Mouse (Mus musculus) forebrain, embryonic 14.5 days (tissue): ENCODE data around the gene Parp14. TPM values are rescaled to one million over a fixed set of nuclear protein-coding genes. Genes with fewer than 3 reads are reported as not detected.

Source experiments
- ATAC-seq: fragments of 200-750 bp; cut with Nextera tagmentation; 2 replicates; pipeline ENCODE4 v1.8.0; 2017; ENCODE audit warnings: mild to moderate bottlenecking, moderate library complexity
- DNase-seq: peaks from one replicate; pipeline ENCODE4 v3.0.0-alpha.2; 2015; ENCODE audit warnings: low spot score
- H3K27ac ChIP-seq: fragments of 300-500 bp; sonication (generic); 2 replicates; pipeline ENCODE4 v1.5.1; 2014; ENCODE audit warnings: low read depth, mild to moderate bottlenecking, control low read depth, low read length, moderate library complexity
- H3K27me3 ChIP-seq: fragments of 300-500 bp; sonication (generic); replicated peaks from 2 replicates; pipeline ENCODE4 v1.6.1; 2014; ENCODE audit warnings: low read length, control low read depth, mixed read lengths; ENCODE audit not compliant: control insufficient read depth, insufficient read depth
- H3K36me3 ChIP-seq: fragments of 300-500 bp; sonication (generic); 2 replicates; pipeline ENCODE4 v1.6.1; 2014; ENCODE audit warnings: low read length, control low read depth; ENCODE audit not compliant: control insufficient read depth, insufficient read depth
- H3K4me1 ChIP-seq: fragments of 300-500 bp; sonication (generic); 2 replicates; pipeline ENCODE4 v1.6.1; 2014; ENCODE audit warnings: antibody characterized with exemption, low read length, control low read depth; ENCODE audit not compliant: control insufficient read depth, insufficient read depth
- H3K4me2 ChIP-seq: fragments of 300-500 bp; sonication (generic); 2 replicates; pipeline ENCODE4 v1.6.1; 2014; ENCODE audit warnings: mild to moderate bottlenecking, control low read depth, low read length
- H3K4me3 ChIP-seq: fragments of 300-500 bp; sonication (generic); 2 replicates; pipeline ENCODE4 v1.5.1; 2014; ENCODE audit warnings: low read depth, low read length, control low read depth
- H3K9ac ChIP-seq: fragments of 300-500 bp; sonication (generic); 2 replicates; pipeline ENCODE4 v1.6.1; 2014; ENCODE audit warnings: mild to moderate bottlenecking, low read length, control low read depth, moderate library complexity
- H3K9me3 ChIP-seq: fragments of 300-500 bp; sonication (generic); replicated peaks from 2 replicates; pipeline ENCODE4 v1.6.1; 2016; ENCODE audit warnings: low read length, control low read depth, mixed read lengths; ENCODE audit not compliant: control insufficient read depth
- WGBS: fragments of 180-500 bp; shearing (Covaris S2); extraction: QIAGEN DNeasy Blood & Tissue Kit; methylation state at CpG from one replicate; pipeline ENCODE4 v1.1.7; 2014; 5-methylcytosine and 5-hydroxymethylcytosine counted together
- polyA plus RNA-seq: library from polyadenylated mRNA; unstranded; fragments of >200 nt; fragmentation: Nextera tagmentation; extraction: Ambion mirVana; gene quantifications from 2 replicates; pipeline ENCODE4 v1.2.1, GENCODE M21; 2014

Gene Parp14
- polyA plus RNA-seq = 0.16 and 0.25 TPM in 2 replicates

GRCm38 (mm10) chr16:35871048-35871851, at the start of gene Parp14:
Parp14 (minus strand) TSS chr16:35871544.
- peak within 1 kb of the TSS; percentile 94 for H3K4me2 ChIP-seq
- no peak within 1 kb of the TSS for H3K27ac ChIP-seq
- H3K27me3 ChIP-seq = peaks cover 18% of the 10 kb centered on the region
- peak within 1 kb of the TSS; percentile 46 for H3K4me3 ChIP-seq
- peak; percentile 20 for DNase-seq
- WGBS = 2% methylated on average over 38 of the region's 38 CpGs
- peak within 1 kb of the TSS; percentile 65 for H3K9ac ChIP-seq
- no peaks in the 10 kb centered on the region for H3K36me3 ChIP-seq
- no peaks in the 10 kb centered on the region for H3K9me3 ChIP-seq
- no peaks in the 10 kb centered on the region; the same call in 1 of the 2 replicates for H3K4me1 ChIP-seq
- ATAC-seq = peak; percentile 54; the same call in 1 of the 2 replicates

DNA sequence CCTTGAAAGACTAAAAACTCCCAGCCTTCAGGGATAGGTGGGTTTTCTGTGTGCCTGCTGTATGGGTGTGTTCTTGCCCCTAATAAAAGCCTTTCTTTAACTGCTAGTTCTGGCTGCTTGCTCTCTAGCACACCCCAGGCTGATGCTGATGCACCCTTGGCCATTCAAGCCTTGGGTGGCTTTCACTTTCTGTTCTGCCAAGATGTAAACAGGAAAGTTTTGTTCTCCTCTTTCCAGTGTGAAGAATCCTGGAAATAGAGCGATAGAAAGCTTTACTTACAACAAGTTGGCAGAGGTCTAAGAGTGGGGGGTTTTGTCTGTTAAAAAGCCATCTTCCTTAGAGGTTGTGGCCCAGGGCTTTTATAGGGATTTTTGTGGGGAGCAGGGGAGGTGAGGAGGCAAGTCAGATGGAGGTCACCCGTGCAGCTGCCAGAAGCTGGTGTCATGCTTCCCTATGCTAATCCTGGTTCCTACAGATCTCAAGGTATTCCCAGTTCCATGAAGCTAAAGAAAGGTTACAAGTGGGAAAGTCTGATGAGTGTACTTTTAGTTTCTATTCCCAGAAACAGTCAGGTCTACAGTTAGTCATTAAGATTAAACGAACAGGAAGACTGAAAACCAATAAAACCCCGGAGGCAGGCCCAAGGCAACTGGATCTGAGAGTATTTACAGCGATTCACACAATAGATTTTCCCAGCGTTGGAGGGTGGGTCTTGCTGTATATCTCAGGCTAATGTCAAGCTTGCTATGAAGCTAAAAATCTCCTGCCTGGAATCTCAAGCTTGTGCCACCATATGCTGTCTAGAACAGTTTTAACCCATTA, 47.6 kb upstream of the Parp14 start:
- H3K27ac ChIP-seq = no peak overlapping the region
- H3K4me1 ChIP-seq = no peaks in the 10 kb centered on the region
- no peak overlapping the region for H3K9ac ChIP-seq
- no peak overlapping the region for H3K4me3 ChIP-seq
- no peaks in the 10 kb centered on the region for H3K9me3 ChIP-seq
- H3K4me2 ChIP-seq = no peak overlapping the region
- ATAC-seq (no peak), DNase-seq (no peak)
- WGBS = 93% methylated on average over 6 of the region's 6 CpGs
- H3K27me3 ChIP-seq = no peaks in the 10 kb centered on the region
- H3K36me3 ChIP-seq = no peaks in the 10 kb centered on the region

DNA sequence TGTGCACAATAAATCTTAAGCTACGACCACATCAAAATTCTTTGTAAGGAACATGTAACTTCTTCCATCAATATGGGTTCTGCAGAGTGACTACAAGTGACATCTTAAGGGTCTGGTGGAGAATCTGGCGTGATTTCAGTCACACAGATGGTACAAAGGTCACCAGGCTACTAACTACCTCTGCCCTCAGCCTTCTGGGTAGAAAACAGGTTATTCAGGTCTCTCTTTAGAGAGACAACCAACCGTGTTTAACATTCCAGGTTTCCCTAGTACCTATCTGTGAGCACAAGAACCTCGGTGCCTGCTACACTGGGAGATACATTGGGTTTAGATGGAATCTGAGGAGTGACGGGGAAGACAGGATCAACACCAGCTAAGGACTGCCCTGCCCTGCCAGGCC, 43.0 kb upstream of the Parp14 start:
- Histone ChIP-seq H3K4me3 (no peak overlapping the region), H3K36me3 (no peaks in the 10 kb centered on the region), H3K4me2 (no peak overlapping the region), H3K9ac (no peak overlapping the region), H3K27me3 (no peaks in the 10 kb centered on the region), H3K27ac (no peak overlapping the region), H3K4me1 (no peaks in the 10 kb centered on the region), H3K9me3 (no peaks in the 10 kb centered on the region)
- WGBS = 70% methylated on average over 5 of the region's 5 CpGs
- DNase-seq (no peak), ATAC-seq (no peak)

DNA sequence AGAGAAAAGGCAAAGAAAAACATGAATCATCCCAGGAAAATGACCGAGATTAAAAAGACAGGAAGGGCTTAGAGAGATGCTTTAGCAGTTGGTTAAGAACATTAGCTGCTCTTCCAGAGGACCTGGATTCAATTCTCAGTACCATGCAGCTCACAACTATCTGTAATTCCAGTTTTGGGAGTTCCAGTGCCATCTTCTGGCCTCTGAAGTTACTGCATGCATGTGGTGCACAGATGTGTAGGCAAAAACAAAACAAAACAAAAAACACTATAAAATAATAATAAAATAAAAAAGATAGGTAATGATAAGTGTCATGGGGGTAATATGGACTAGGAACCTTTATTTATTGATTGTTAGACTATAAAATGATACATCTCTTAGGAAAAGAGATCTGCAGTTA, 42.2 kb upstream of the Parp14 start:
- no peak overlapping the region for H3K4me2 ChIP-seq
- no peaks in the 10 kb centered on the region for H3K27me3 ChIP-seq
- no peak overlapping the region for H3K9ac ChIP-seq
- H3K36me3 ChIP-seq = no peaks in the 10 kb centered on the region
- H3K4me1 ChIP-seq = no peaks in the 10 kb centered on the region
- DNase-seq = no peak
- no peak overlapping the region for H3K4me3 ChIP-seq
- ATAC-seq = no peak
- no peaks in the 10 kb centered on the region for H3K9me3 ChIP-seq
- WGBS = 62% methylated on average over 1 of the region's 1 CpGs
- no peak overlapping the region for H3K27ac ChIP-seq

DNA sequence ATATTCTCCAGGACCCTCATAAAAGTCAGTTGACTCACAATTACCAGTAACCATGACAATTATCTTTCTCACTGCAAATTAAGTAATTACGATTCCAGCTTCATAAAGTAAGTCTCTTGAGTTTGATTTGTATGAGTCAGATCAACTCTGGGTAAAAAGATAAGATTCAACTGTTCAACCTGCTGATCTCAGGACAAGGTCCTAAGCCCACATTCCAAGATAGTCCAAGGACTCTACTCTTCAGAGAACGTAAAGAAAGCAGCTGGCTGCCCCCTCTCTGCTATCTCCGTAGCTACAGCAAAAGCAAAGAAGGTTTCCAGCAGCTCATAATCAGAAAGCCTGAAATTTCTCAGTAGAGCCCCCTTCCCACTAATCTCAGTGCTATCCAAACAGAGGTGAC, 40.1 kb upstream of the Parp14 start:
- WGBS = 78% methylated on average over 3 of the region's 3 CpGs
- ATAC-seq (no peak), DNase-seq (no peak)

GRCm38 (mm10) chr16:35907432-35908201, 36.3 kb upstream of the Parp14 start:
- DNase-seq (no peak), ATAC-seq (no peak)
- WGBS = 57% methylated on average over 4 of the region's 4 CpGs

More for the DNA sequence above, 40.1 kb upstream of the Parp14 start:
- no peak overlapping the region for H3K9ac ChIP-seq
- no peaks in the 10 kb centered on the region for H3K36me3 ChIP-seq
- H3K27me3 ChIP-seq = no peaks in the 10 kb centered on the region
- H3K4me3 ChIP-seq = no peak overlapping the region
- H3K4me1 ChIP-seq = no peaks in the 10 kb centered on the region
- no peak overlapping the region for H3K27ac ChIP-seq
- H3K4me2 ChIP-seq = no peak overlapping the region
- H3K9me3 ChIP-seq = no peaks in the 10 kb centered on the region

DNA sequence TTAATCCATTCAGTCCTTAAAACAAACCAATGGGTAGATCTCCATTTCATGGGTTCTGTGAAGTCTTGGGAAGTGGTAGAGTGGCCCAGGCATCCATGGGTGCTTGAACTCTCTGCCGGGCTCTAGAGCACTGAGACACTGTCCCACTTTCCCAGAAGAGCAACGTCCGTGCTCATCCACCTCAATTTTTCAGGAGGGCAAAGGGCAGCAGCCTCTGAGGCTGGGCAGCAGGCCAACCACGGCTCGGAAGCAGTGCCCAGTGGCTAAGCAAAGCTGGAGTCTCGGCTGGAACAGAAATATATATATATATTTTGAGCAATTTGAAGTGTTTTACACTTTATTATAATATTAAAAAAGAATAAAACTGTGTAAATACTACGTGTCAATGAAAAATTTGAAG, 35.5 kb upstream of the Parp14 start:
- no peak for ATAC-seq
- Histone ChIP-seq H3K9ac (no peak overlapping the region), H3K4me3 (no peak overlapping the region), H3K9me3 (no peaks in the 10 kb centered on the region), H3K4me1 (no peaks in the 10 kb centered on the region), H3K27me3 (no peaks in the 10 kb centered on the region), H3K36me3 (no peaks in the 10 kb centered on the region), H3K4me2 (no peak overlapping the region), H3K27ac (no peak overlapping the region)
- no peak for DNase-seq
- WGBS = 84% methylated on average over 7 of the region's 7 CpGs

More at GRCm38 (mm10) chr16:35907432-35908201, 36.3 kb upstream of the Parp14 start:
- Histone ChIP-seq H3K9ac (no peak overlapping the region), H3K4me3 (no peak overlapping the region), H3K4me1 (no peaks in the 10 kb centered on the region), H3K27ac (no peak overlapping the region), H3K9me3 (no peaks in the 10 kb centered on the region), H3K4me2 (no peak overlapping the region), H3K36me3 (no peaks in the 10 kb centered on the region), H3K27me3 (no peaks in the 10 kb centered on the region)

GRCm38 (mm10) chr16:35905819-35906485, 34.6 kb upstream of the Parp14 start:
- Histone ChIP-seq H3K4me3 (no peak overlapping the region), H3K9ac (no peak overlapping the region), H3K27me3 (no peaks in the 10 kb centered on the region), H3K36me3 (no peaks in the 10 kb centered on the region), H3K4me1 (no peaks in the 10 kb centered on the region), H3K27ac (no peak overlapping the region), H3K4me2 (no peak overlapping the region), H3K9me3 (no peaks in the 10 kb centered on the region)
- WGBS = 88% methylated on average over 6 of the region's 6 CpGs
- ATAC-seq (no peak), DNase-seq (no peak)
